Mouse (Mus musculus): ENCODE measurements around the gene Ddx54.

DNA sequence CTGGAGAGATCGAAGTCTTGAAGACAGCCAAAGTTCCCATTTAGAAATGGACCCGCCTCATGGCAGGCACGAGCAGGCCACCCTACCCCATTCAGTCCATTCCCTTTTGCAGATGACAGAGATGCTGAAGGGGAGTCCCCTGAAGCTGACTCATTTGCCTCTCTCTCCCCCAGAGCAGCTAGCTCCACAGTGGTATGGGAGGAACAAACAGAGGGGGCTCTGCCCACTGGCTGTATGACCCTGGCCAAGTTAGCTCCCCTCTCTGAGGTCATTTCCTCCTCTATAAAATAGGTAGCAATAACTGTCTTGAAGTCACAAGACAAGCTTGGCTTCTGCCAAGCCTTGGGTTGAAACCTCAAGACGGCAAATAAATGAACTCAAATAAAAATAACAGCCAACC lies 29.0 kb upstream of the Ddx54 start:
- TF ChIP-seq POLR2A (IDR thresholded peaks at IDR 0.05; ENCODE audit: borderline replicate concordance, control insufficient read depth, low read depth, low read length) (no peak), CTCF (IDR thresholded peaks at IDR 0.05; ENCODE audit: control insufficient read depth, insufficient read depth, low read length) (no peak)

Measured in bone marrow, adult 2 months (tissue).